Mouse (Mus musculus) stomach, postnatal 0 days (tissue): ENCODE measurements at regions not wholly inside any gene's neighbourhood (a gene's known extent, or its start where the extent isn't known, plus 50 kb on each side); places are given as distances from the start of the nearest gene placed in this dataset.

ENCODE experiments used
- CTCF ChIP-seq: IDR thresholded peaks from 2 replicates; pipeline ENCODE4 v1.5.1; 2016; ENCODE audit warnings: antibody characterized with exemption, low read depth, mild to moderate bottlenecking, moderate library complexity
- EP300 ChIP-seq: optimal IDR thresholded peaks from 2 replicates; pipeline ENCODE3; 2016; ENCODE audit warnings: antibody characterized with exemption

DNA sequence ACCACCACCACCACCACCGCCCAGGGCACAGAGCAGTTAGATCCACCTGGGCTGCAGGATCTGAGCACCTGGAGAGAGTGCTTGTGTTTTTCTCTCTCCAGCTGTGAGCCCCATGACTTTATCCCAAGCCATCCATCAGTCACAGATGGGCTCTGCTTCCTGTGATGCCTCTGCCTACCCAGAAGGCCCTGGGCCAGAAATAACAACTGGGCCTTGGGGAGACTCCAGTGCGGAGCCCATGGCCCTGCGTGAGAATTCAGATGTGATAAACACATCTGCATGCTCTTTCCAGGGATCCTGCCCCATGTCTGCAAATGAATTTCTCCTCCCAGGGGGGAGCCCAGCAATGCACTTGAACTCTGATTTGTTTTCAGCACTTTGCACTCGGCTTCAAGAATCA lies 235.6 kb downstream of the Tshz3 start:
- TF ChIP-seq EP300 (no peak), CTCF (no peak)
